In the genomic region with DNA sequence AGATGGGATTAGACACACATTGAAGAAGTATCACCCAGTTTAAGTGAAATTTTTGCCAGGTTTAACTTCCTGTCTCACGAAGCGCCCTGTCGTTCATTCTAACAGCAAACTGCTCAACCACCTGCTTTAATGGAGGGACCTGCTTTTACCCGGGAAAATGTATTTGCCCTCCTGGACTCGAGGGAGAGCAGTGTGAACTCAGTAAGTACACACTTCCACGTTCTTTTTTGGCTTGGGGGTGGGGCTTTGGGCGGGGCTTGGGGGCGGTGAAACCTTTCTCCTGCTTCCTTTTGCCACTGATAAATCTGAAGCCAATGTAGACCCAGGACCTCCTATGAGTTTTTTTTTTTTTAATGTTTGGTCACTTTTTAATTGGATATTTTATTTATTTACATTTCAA, we compare ENCODE assay signal across 12 mouse cellular contexts. TPM values are rescaled to one million over a fixed set of nuclear protein-coding genes. Genes with fewer than 3 reads are reported as not detected.
DNase-seq lines count a peak whose midpoint lies in the region; ATAC-seq and TF ChIP-seq lines count a peak whose summit lies in the region.
"Had no signal": no experiment of that assay in that cellular context is flagged by ENCODE, and none has a peak within 500 bp of the region (broad histone marks: within the 10 kb centered on the region; RNA-seq: fewer than 3 reads in every experiment).

No protein-coding gene starts in this region.

- H3K79me2 ChIP-seq in heart, adult 2 months (replicated peaks; ENCODE audit: control insufficient read depth, insufficient read depth, low read length), result no peaks in the 10 kb centered on the region

- no peak for DNase-seq in heart, adult 2 months
- no peak for DNase-seq in midbrain, postnatal 0 days (ENCODE audit: low spot score)
- no peak for DNase-seq in adrenal gland, adult 2 months
- DNase-seq in natural killer cell, adult 2 months (ENCODE audit: low spot score in 2 of 2), result no peak

- ATAC-seq in heart, embryonic 13.5 days (ENCODE audit: extremely low read depth, insufficient number of reproducible peaks, low FRiP score, low TSS enrichment), result no peak
- ATAC-seq in midbrain, embryonic 12.5 days (ENCODE audit: low FRiP score, low read depth), result no peak
- no peak for ATAC-seq in midbrain, postnatal 0 days (ENCODE audit: low FRiP score)
- ATAC-seq in granulocyte monocyte progenitor cell, adult 5-6 weeks (replicated peaks; ENCODE audit: poor library complexity, severe bottlenecking), result peak; percentile 35
- ATAC-seq in stomach, embryonic 15.5 days (ENCODE audit: insufficient read depth, low FRiP score, low read depth), result no peak

- 21% methylated on average over 8 of the region's 8 CpGs for WGBS in heart, embryonic 13.5 days
- WGBS in heart, adult 2 months, result 31% methylated on average over 8 of the region's 8 CpGs
- WGBS in midbrain, embryonic 12.5 days, result 30% methylated on average over 8 of the region's 8 CpGs
- 23% methylated on average over 8 of the region's 8 CpGs for WGBS in midbrain, postnatal 0 days
- 21% methylated on average over 8 of the region's 8 CpGs for WGBS in stomach, embryonic 15.5 days

- no peaks in the 10 kb centered on the region for H3K27me3 ChIP-seq in heart, embryonic 13.5 days (replicated peaks)
- no peaks in the 10 kb centered on the region for H3K27me3 ChIP-seq in heart, adult 2 months (ENCODE audit: control insufficient read depth, insufficient read depth, low read length)
- H3K27me3 ChIP-seq in midbrain, embryonic 12.5 days, result no peaks in the 10 kb centered on the region; the same call in 1 of the 2 replicates
- no peaks in the 10 kb centered on the region for H3K27me3 ChIP-seq in midbrain, postnatal 0 days (ENCODE audit: insufficient read depth, low read length)
- H3K27me3 ChIP-seq in stomach, embryonic 15.5 days (replicated peaks), result no peaks in the 10 kb centered on the region
- H3K27me3 ChIP-seq: limb, embryonic 15.5 days had no signal

- no peaks in the 10 kb centered on the region for H3K9me3 ChIP-seq in heart, embryonic 13.5 days
- H3K9me3 ChIP-seq in midbrain, embryonic 12.5 days, result no peaks in the 10 kb centered on the region
- H3K9me3 ChIP-seq in midbrain, postnatal 0 days (ENCODE audit: low read length), result no peaks in the 10 kb centered on the region
- H3K9me3 ChIP-seq in stomach, embryonic 15.5 days, result no peaks in the 10 kb centered on the region
- H3K9me3 ChIP-seq: limb, embryonic 15.5 days had no signal

- peaks cover 11% of the 10 kb centered on the region for H3K4me1 ChIP-seq in heart, embryonic 13.5 days
- no peaks in the 10 kb centered on the region for H3K4me1 ChIP-seq in heart, adult 2 months (ENCODE audit: control insufficient read depth, insufficient read depth, low read length)
- H3K4me1 ChIP-seq in midbrain, embryonic 12.5 days, result peaks cover 12% of the 10 kb centered on the region; the same call in 1 of the 2 replicates
- H3K4me1 ChIP-seq in midbrain, postnatal 0 days (ENCODE audit: insufficient read depth, low read length), result no peaks in the 10 kb centered on the region
- H3K4me1 ChIP-seq in stomach, embryonic 15.5 days, result peaks cover 2% of the 10 kb centered on the region; the same call in 1 of the 2 replicates

- peak overlapping the region; percentile 34; the same call in 1 of the 2 replicates for H3K4me3 ChIP-seq in heart, embryonic 13.5 days
- no peak overlapping the region for H3K4me3 ChIP-seq in heart, adult 2 months
- H3K4me3 ChIP-seq in midbrain, embryonic 12.5 days, result no peak overlapping the region
- H3K4me3 ChIP-seq in midbrain, postnatal 0 days (ENCODE audit: low read depth, low read length), result no peak overlapping the region
- H3K4me3 ChIP-seq in stomach, embryonic 15.5 days (replicated peaks), result no peak overlapping the region
- H3K4me3 ChIP-seq: limb, embryonic 15.5 days had no signal

- no peak overlapping the region for H3K27ac ChIP-seq in heart, embryonic 13.5 days (replicated peaks)
- no peak overlapping the region for H3K27ac ChIP-seq in heart, adult 2 months
- H3K27ac ChIP-seq in midbrain, embryonic 12.5 days (replicated peaks), result no peak overlapping the region
- H3K27ac ChIP-seq in midbrain, postnatal 0 days (ENCODE audit: low read depth, low read length), result no peak overlapping the region
- no peak overlapping the region for H3K27ac ChIP-seq in stomach, embryonic 15.5 days
- H3K27ac ChIP-seq: hindbrain, embryonic 14.5 days; limb, embryonic 15.5 days had no signal

- peak overlapping the region; percentile 60 for H3K4me2 ChIP-seq in heart, embryonic 13.5 days
- peak overlapping the region; percentile 23 for H3K4me2 ChIP-seq in midbrain, embryonic 12.5 days (replicated peaks)
- H3K4me2 ChIP-seq in midbrain, postnatal 0 days (ENCODE audit: low read depth, low read length, poor library complexity, severe bottlenecking), result no peak overlapping the region
- H3K4me2 ChIP-seq in stomach, embryonic 15.5 days, result peak overlapping the region; percentile 32
- H3K4me2 ChIP-seq: hindbrain, embryonic 14.5 days had no signal

- H3K9ac ChIP-seq in heart, embryonic 13.5 days, result no peak overlapping the region
- H3K9ac ChIP-seq in heart, adult 2 months (ENCODE audit: low read depth, low read length), result no peak overlapping the region
- no peak overlapping the region for H3K9ac ChIP-seq in midbrain, embryonic 12.5 days (replicated peaks)
- H3K9ac ChIP-seq in midbrain, postnatal 0 days (replicated peaks; ENCODE audit: low read length, poor library complexity, severe bottlenecking), result no peak overlapping the region
- H3K9ac ChIP-seq in stomach, embryonic 15.5 days, result no peak overlapping the region
- H3K9ac ChIP-seq: hindbrain, embryonic 14.5 days; limb, embryonic 15.5 days had no signal

- intact Hi-C loops in heart, adult 2 months (cut with DNase I), result no loop called here

- TF ChIP-seq EP300 in heart, adult 2 months (IDR thresholded peaks at IDR 0.05; ENCODE audit: insufficient read depth, low read depth, low read length), result no peak

- no peak for TF ChIP-seq POLR2A in heart, adult 2 months (IDR thresholded peaks at IDR 0.05; ENCODE audit: insufficient read depth, low read depth, low read length)

- H3K36me3 ChIP-seq in heart, embryonic 13.5 days, result no peaks in the 10 kb centered on the region
- H3K36me3 ChIP-seq in heart, adult 2 months (ENCODE audit: control insufficient read depth, insufficient read depth, low read length), result no peaks in the 10 kb centered on the region
- H3K36me3 ChIP-seq in midbrain, embryonic 12.5 days, result no peaks in the 10 kb centered on the region
- H3K36me3 ChIP-seq in midbrain, postnatal 0 days (ENCODE audit: insufficient read depth, low read length), result no peaks in the 10 kb centered on the region
- no peaks in the 10 kb centered on the region for H3K36me3 ChIP-seq in stomach, embryonic 15.5 days
- H3K36me3 ChIP-seq: limb, embryonic 15.5 days had no signal

- TF ChIP-seq CTCF in heart, adult 2 months (IDR thresholded peaks at IDR 0.05), result no peak
- no peak for TF ChIP-seq CTCF in midbrain, postnatal 0 days (IDR thresholded peaks at IDR 0.05)

RNA-seq across cellular contexts. Expression of gene Wif1, which starts 56.2 kb away (rescaled TPM):
- polyA plus RNA-seq in heart, embryonic 13.5 days (2015; fragmentation: Nextera tagmentation; extraction: Ambion mirVana), result 6.2 and 8.4 TPM in 2 replicates
- 1 to 10 TPM; 2.0 to 2.4 TPM for total RNA-seq in heart, adult 2 months (2021)
- 8.6 and 12.8 TPM in 2 replicates for polyA plus RNA-seq in heart, adult 2 months (2012; rRNA removed)
- 5.7 and 8.2 TPM in 2 replicates for polyA plus RNA-seq in midbrain, embryonic 12.5 days (2016; fragmentation: Nextera tagmentation; extraction: Ambion mirVana)
- total RNA-seq in midbrain, postnatal 0 days (2014; rRNA removed), result 4.7 and 7.5 TPM in 2 replicates
- polyA plus RNA-seq in midbrain, postnatal 0 days (2015; fragmentation: Nextera tagmentation; extraction: Ambion mirVana), result 13.7 and 13.9 TPM in 2 replicates
- total RNA-seq in granulocyte monocyte progenitor cell, adult 5-6 weeks (2014; fragmentation: Nextera tagmentation), result 0.83 TPM in 1 of 2 replicates, not detected in the other
- total RNA-seq in granulocyte monocyte progenitor cell, adult 5-6 weeks (2017), result not detected in 2 replicates
- 1.4 and 1.7 TPM in 2 replicates for polyA plus RNA-seq in stomach, embryonic 15.5 days (2015; fragmentation: Nextera tagmentation; extraction: Ambion mirVana)
- total RNA-seq in adrenal gland, adult 2 months (2021), result under 1 TPM in 1 of 2 experiments, not detected in 1; 0.24 TPM
- 0.08 and 0.20 TPM in 2 replicates for polyA plus RNA-seq in adrenal gland, adult 2 months (2012; rRNA removed)
- polyA plus RNA-seq: C2C12; thymus, postnatal 0 days had no signal
